In the genomic region with DNA sequence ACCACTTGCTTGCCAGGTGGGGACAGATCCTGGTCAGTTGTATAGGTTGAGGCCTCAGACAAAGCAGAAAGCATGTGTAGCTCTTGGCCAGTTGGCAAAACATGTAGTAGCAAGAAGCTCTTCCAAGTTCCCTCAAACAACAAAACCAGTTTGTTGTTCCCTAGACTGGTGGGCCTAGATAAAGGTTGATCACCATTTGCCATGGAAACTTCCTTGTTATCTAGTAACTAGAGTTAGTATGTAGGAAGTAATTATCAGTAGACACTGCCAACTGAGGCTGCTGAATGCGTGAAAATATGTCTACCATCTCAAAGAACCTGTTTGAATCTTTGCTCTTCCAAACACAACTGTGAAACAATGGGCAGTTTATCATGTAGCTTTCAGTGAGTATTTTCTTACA, we compare ENCODE assay signal across 22 mouse cellular contexts.
DNase-seq lines count a peak whose midpoint lies in the region; ATAC-seq and TF ChIP-seq lines count a peak whose summit lies in the region.
"Had no signal": no experiment of that assay in that cellular context is flagged by ENCODE, and none has a peak within 500 bp of the region (broad histone marks: within the 10 kb centered on the region; RNA-seq: fewer than 3 reads in every experiment).

No protein-coding gene starts in this region.

- no peaks in the 10 kb centered on the region for H3K36me3 ChIP-seq in heart, embryonic 14.5 days (ENCODE audit: control insufficient read depth, insufficient read depth, low read length)
- H3K36me3 ChIP-seq in heart, embryonic 11.5 days (ENCODE audit: control insufficient read depth, insufficient read depth, low read length): no peaks in the 10 kb centered on the region
- no peaks in the 10 kb centered on the region for H3K36me3 ChIP-seq in heart, postnatal 0 days (replicated peaks; ENCODE audit: control insufficient read depth, insufficient read depth, low read length)
- no peaks in the 10 kb centered on the region for H3K36me3 ChIP-seq in heart, adult 2 months (ENCODE audit: control insufficient read depth, insufficient read depth, low read length)
- H3K36me3 ChIP-seq: embryonic facial prominence, embryonic 12.5 days; embryonic facial prominence, embryonic 15.5 days; hindbrain, embryonic 12.5 days; hindbrain, embryonic 15.5 days had no signal

- TF ChIP-seq EP300 in heart, postnatal 0 days (IDR thresholded peaks at IDR 0.05; ENCODE audit: low read depth): no peak
- no peak for TF ChIP-seq EP300 in heart, adult 2 months (IDR thresholded peaks at IDR 0.05; ENCODE audit: insufficient read depth, low read depth, low read length)

- H3K27me3 ChIP-seq in heart, embryonic 14.5 days (ENCODE audit: control insufficient read depth, insufficient read depth, low read length): no peaks in the 10 kb centered on the region
- H3K27me3 ChIP-seq in heart, embryonic 11.5 days (ENCODE audit: control insufficient read depth, insufficient read depth, low read length): no peaks in the 10 kb centered on the region
- H3K27me3 ChIP-seq in heart, postnatal 0 days (ENCODE audit: control insufficient read depth, insufficient read depth, low read length): no peaks in the 10 kb centered on the region
- H3K27me3 ChIP-seq in heart, adult 2 months (ENCODE audit: control insufficient read depth, insufficient read depth, low read length): no peaks in the 10 kb centered on the region
- H3K27me3 ChIP-seq: embryonic facial prominence, embryonic 12.5 days; embryonic facial prominence, embryonic 15.5 days; hindbrain, embryonic 12.5 days; hindbrain, embryonic 15.5 days had no signal

- no peak for TF ChIP-seq CTCF in heart, postnatal 0 days (IDR thresholded peaks at IDR 0.05; ENCODE audit: low read depth)
- no peak for TF ChIP-seq CTCF in heart, adult 2 months (IDR thresholded peaks at IDR 0.05)

- no peaks in the 10 kb centered on the region for H3K9me3 ChIP-seq in heart, embryonic 14.5 days (ENCODE audit: control insufficient read depth, low read length)
- H3K9me3 ChIP-seq in heart, embryonic 11.5 days (replicated peaks; ENCODE audit: control insufficient read depth, low read length): no peaks in the 10 kb centered on the region
- H3K9me3 ChIP-seq in heart, postnatal 0 days (replicated peaks; ENCODE audit: control insufficient read depth, low read length): no peaks in the 10 kb centered on the region
- H3K9me3 ChIP-seq: embryonic facial prominence, embryonic 12.5 days; embryonic facial prominence, embryonic 15.5 days; hindbrain, embryonic 12.5 days; hindbrain, embryonic 15.5 days had no signal

- 2% methylated on average over 1 of the region's 1 CpGs for WGBS in heart, embryonic 14.5 days
- WGBS in heart, embryonic 11.5 days (ENCODE audit: insufficient replicate concordance): 50% methylated on average over 1 of the region's 1 CpGs
- WGBS in heart, postnatal 0 days: 5% methylated on average over 1 of the region's 1 CpGs
- 2% methylated on average over 1 of the region's 1 CpGs for WGBS in heart, adult 2 months

- peaks cover 2 to 7% of the 10 kb centered on the region in 2 experiments; a peak in 1 of 4 replicates for H3K4me1 ChIP-seq in heart, embryonic 14.5 days (ENCODE audit: control insufficient read depth in 2 of 2, insufficient read depth in 2 of 2, low read length in 2 of 2)
- no peaks in the 10 kb centered on the region for H3K4me1 ChIP-seq in heart, embryonic 11.5 days (ENCODE audit: control insufficient read depth, insufficient read depth, low read length)
- peaks cover 6% of the 10 kb centered on the region; the same call in 1 of the 2 replicates for H3K4me1 ChIP-seq in heart, postnatal 0 days (ENCODE audit: control insufficient read depth, insufficient read depth)
- H3K4me1 ChIP-seq in heart, adult 2 months (ENCODE audit: control insufficient read depth, insufficient read depth, low read length): no peaks in the 10 kb centered on the region
- H3K4me1 ChIP-seq: embryonic facial prominence, embryonic 12.5 days; embryonic facial prominence, embryonic 15.5 days; hindbrain, embryonic 12.5 days; hindbrain, embryonic 15.5 days had no signal

- TF ChIP-seq POLR2A in heart, adult 2 months (IDR thresholded peaks at IDR 0.05; ENCODE audit: insufficient read depth, low read depth, low read length): no peak

- H3K4me2 ChIP-seq in heart, embryonic 14.5 days (ENCODE audit: low read length): no peak overlapping the region
- no peak overlapping the region for H3K4me2 ChIP-seq in heart, embryonic 11.5 days
- no peak overlapping the region for H3K4me2 ChIP-seq in heart, postnatal 0 days (ENCODE audit: low read depth, low read length)
- H3K4me2 ChIP-seq: embryonic facial prominence, embryonic 12.5 days; embryonic facial prominence, embryonic 15.5 days; hindbrain, embryonic 12.5 days; hindbrain, embryonic 15.5 days had no signal

- intact Hi-C loops in heart, postnatal 36 days (cut with DNase I): no loop called here
- intact Hi-C loops in heart, adult 2 months (cut with DNase I): no loop called here

- peak overlapping the region; percentile 30 to 79 for H3K27ac ChIP-seq in heart, embryonic 14.5 days (replicated peaks in 1 of 2; ENCODE audit: control insufficient read depth in 1 of 2, insufficient read depth in 1 of 2, low read depth in 2 of 2, low read length in 2 of 2)
- no peak overlapping the region for H3K27ac ChIP-seq in heart, embryonic 11.5 days (ENCODE audit: low read depth, low read length)
- peak overlapping the region; percentile 46; the same call in 1 of the 2 replicates for H3K27ac ChIP-seq in heart, postnatal 0 days (ENCODE audit: low read depth)
- no peak overlapping the region for H3K27ac ChIP-seq in heart, adult 2 months
- H3K27ac ChIP-seq: embryonic facial prominence, embryonic 12.5 days; embryonic facial prominence, embryonic 15.5 days; hindbrain, embryonic 12.5 days; hindbrain, embryonic 15.5 days had no signal

- no peak overlapping the region for H3K4me3 ChIP-seq in heart, embryonic 14.5 days (ENCODE audit: control insufficient read depth in 1 of 2, insufficient read depth in 1 of 2, low read depth in 1 of 2, low read length in 2 of 2)
- H3K4me3 ChIP-seq in heart, embryonic 11.5 days (ENCODE audit: low read depth, low read length): no peak overlapping the region
- no peak overlapping the region for H3K4me3 ChIP-seq in heart, postnatal 0 days (ENCODE audit: low read depth, low read length)
- H3K4me3 ChIP-seq in heart, adult 2 months: no peak overlapping the region
- H3K4me3 ChIP-seq: embryonic facial prominence, embryonic 12.5 days; embryonic facial prominence, embryonic 15.5 days; hindbrain, embryonic 12.5 days; hindbrain, embryonic 15.5 days had no signal

- DNase-seq in heart, adult 11 months: peak; percentile 65
- DNase-seq in heart, postnatal 36 days: no peak
- DNase-seq in heart, postnatal 0 days (ENCODE audit: low spot score): no peak
- no peak for DNase-seq in heart, adult 2 months
- DNase-seq: adrenal gland, adult 2 months; adrenal gland, postnatal 14 days; cerebellum, adult 11 months; cerebellum, adult 2 months; cerebellum, adult 9-11 months; cerebellum, postnatal 25 days; forebrain, postnatal 0 days; gastrocnemius, postnatal 25 days; heart, postnatal 10 days; kidney, adult 2 months had no signal

- ATAC-seq in heart, embryonic 14.5 days (ENCODE audit: insufficient number of reproducible peaks, insufficient read depth, low FRiP score, low read depth): no peak
- ATAC-seq in heart, embryonic 11.5 days (replicated peaks; ENCODE audit: insufficient number of reproducible peaks, low FRiP score, low TSS enrichment): no peak
- no peak for ATAC-seq in heart, postnatal 0 days (ENCODE audit: insufficient read depth, low read depth)
- ATAC-seq: forebrain, embryonic 14.5 days; forebrain, postnatal 0 days; intestine, postnatal 0 days had no signal

- no peak overlapping the region for H3K9ac ChIP-seq in heart, embryonic 14.5 days (ENCODE audit: low read length)
- no peak overlapping the region for H3K9ac ChIP-seq in heart, embryonic 11.5 days (ENCODE audit: low read depth, low read length)
- H3K9ac ChIP-seq in heart, postnatal 0 days (replicated peaks; ENCODE audit: low read depth, low read length): no peak overlapping the region
- H3K9ac ChIP-seq in heart, adult 2 months (ENCODE audit: low read depth, low read length): no peak overlapping the region
- H3K9ac ChIP-seq: embryonic facial prominence, embryonic 12.5 days; embryonic facial prominence, embryonic 15.5 days; forebrain, postnatal 0 days; hindbrain, embryonic 12.5 days; hindbrain, embryonic 15.5 days had no signal

- H3K79me2 ChIP-seq in heart, adult 2 months (replicated peaks; ENCODE audit: control insufficient read depth, insufficient read depth, low read length): no peaks in the 10 kb centered on the region

Comparison
In these comparisons a context has a peak if more than half of its experiments do, and no peak if none do; other contexts are left out.
1. H3K27ac ChIP-seq: peak in heart, embryonic 14.5 days (2 of 2) and heart, postnatal 0 days (single experiment); none in heart, embryonic 11.5 days (single experiment) and heart, adult 2 months (single experiment).